Mouse (Mus musculus) lung, embryonic 16.5 days (tissue): ENCODE measurements at regions not wholly inside any gene's neighbourhood (a gene's known extent, or its start where the extent isn't known, plus 50 kb on each side); places are given as distances from the start of the nearest gene placed in this dataset.

Experiments used
- ATAC-seq: fragments of 200-750 bp; cut with Nextera tagmentation; 2 replicates; pipeline ENCODE4 v1.8.0; 2017; ENCODE audit warnings: low read depth, mild to moderate bottlenecking, moderate library complexity
- H3K27ac ChIP-seq: fragments of 300-500 bp; sonication (generic); 2 replicates; pipeline ENCODE4 v1.5.1; 2014; ENCODE audit warnings: mild to moderate bottlenecking, control low read depth, low read length
- H3K27me3 ChIP-seq: fragments of 300-500 bp; sonication (generic); 2 replicates; pipeline ENCODE4 v1.6.1; 2014; ENCODE audit warnings: low read depth, low read length, mixed read lengths; ENCODE audit not compliant: control insufficient read depth, insufficient read depth
- H3K36me3 ChIP-seq: fragments of 300-500 bp; sonication (generic); 2 replicates; pipeline ENCODE4 v1.6.1; 2014; ENCODE audit warnings: low read length; ENCODE audit not compliant: control insufficient read depth, insufficient read depth
- H3K4me1 ChIP-seq: fragments of 300-500 bp; sonication (generic); replicated peaks from 2 replicates; pipeline ENCODE4 v1.6.1; 2014; ENCODE audit warnings: low read length, mixed read lengths; ENCODE audit not compliant: control insufficient read depth, insufficient read depth
- H3K4me2 ChIP-seq: fragments of 300-500 bp; sonication (generic); 2 replicates; pipeline ENCODE4 v1.6.1; 2014; ENCODE audit warnings: low read depth, low read length, control low read depth
- H3K4me3 ChIP-seq: fragments of 300-500 bp; sonication (generic); 2 replicates; pipeline ENCODE4 v1.5.1; 2014; ENCODE audit warnings: mild to moderate bottlenecking, low read length, control low read depth
- H3K9ac ChIP-seq: fragments of 300-500 bp; sonication (generic); 2 replicates; pipeline ENCODE4 v1.6.1; 2014; ENCODE audit warnings: low read length, control low read depth
- H3K9me3 ChIP-seq: fragments of 300-500 bp; sonication (generic); 2 replicates; pipeline ENCODE4 v1.6.1; 2016; ENCODE audit warnings: low read length; ENCODE audit not compliant: control insufficient read depth
- WGBS: fragments of 180-500 bp; shearing (Covaris S2); extraction: QIAGEN DNeasy Blood & Tissue Kit; methylation state at CpG from one replicate; pipeline ENCODE4 v1.1.7; 2014; 5-methylcytosine and 5-hydroxymethylcytosine counted together

GRCm38 (mm10) chr13:37660083-37660482 is 118.1 kb upstream of the Rreb1 start:
- no peaks in the 10 kb centered on the region; the same call in 1 of the 2 replicates for H3K4me1 ChIP-seq
- H3K36me3 ChIP-seq: no peaks in the 10 kb centered on the region
- no peak for ATAC-seq
- H3K27ac ChIP-seq: no peak overlapping the region
- 82% methylated on average over 4 of the region's 4 CpGs for WGBS
- H3K4me3 ChIP-seq: no peak overlapping the region
- H3K9ac ChIP-seq: no peak overlapping the region
- no peaks in the 10 kb centered on the region for H3K9me3 ChIP-seq
- H3K27me3 ChIP-seq: no peaks in the 10 kb centered on the region
- no peak overlapping the region for H3K4me2 ChIP-seq

- no peaks in the 10 kb centered on the region; the same call in 1 of the 2 replicates for H3K4me1 ChIP-seq
- no peak overlapping the region for H3K9ac ChIP-seq
- H3K27ac ChIP-seq: no peak overlapping the region
- no peaks in the 10 kb centered on the region for H3K9me3 ChIP-seq
- no peak for ATAC-seq
- no peaks in the 10 kb centered on the region for H3K36me3 ChIP-seq
- no peak overlapping the region for H3K4me3 ChIP-seq
- H3K27me3 ChIP-seq: no peaks in the 10 kb centered on the region
- no peak overlapping the region for H3K4me2 ChIP-seq
These were observed 117.5 kb upstream of the Rreb1 start for GRCm38 (mm10) chr13:37660668-37661067.

GRCm38 (mm10) chr13:37664116-37664515 is 114.1 kb upstream of the Rreb1 start:
- H3K27me3 ChIP-seq: no peaks in the 10 kb centered on the region
- H3K4me2 ChIP-seq: no peak overlapping the region
- 56% methylated on average over 2 of the region's 2 CpGs for WGBS
- no peak for ATAC-seq
- H3K4me1 ChIP-seq: peaks cover 7% of the 10 kb centered on the region; the same call in 1 of the 2 replicates
- H3K9me3 ChIP-seq: no peaks in the 10 kb centered on the region
- H3K9ac ChIP-seq: no peak overlapping the region
- no peak overlapping the region for H3K27ac ChIP-seq
- H3K36me3 ChIP-seq: no peaks in the 10 kb centered on the region
- H3K4me3 ChIP-seq: no peak overlapping the region

- Histone ChIP-seq H3K9me3 (no peaks in the 10 kb centered on the region), H3K36me3 (no peaks in the 10 kb centered on the region), H3K27me3 (no peaks in the 10 kb centered on the region), H3K4me2 (peak overlapping the region; percentile 9), H3K27ac (peak overlapping the region; percentile 84), H3K4me3 (no peak overlapping the region), H3K4me1 (peaks cover 7% of the 10 kb centered on the region; the same call in 1 of the 2 replicates), H3K9ac (no peak overlapping the region)
- peak; percentile 81 for ATAC-seq
- 40% methylated on average over 22 of the region's 22 CpGs for WGBS
These were observed 111.8 kb upstream of the Rreb1 start for GRCm38 (mm10) chr13:37666207-37667003.

GRCm38 (mm10) chr13:37667386-37667785 is 110.8 kb upstream of the Rreb1 start:
- H3K27me3 ChIP-seq: no peaks in the 10 kb centered on the region
- no peak overlapping the region for H3K9ac ChIP-seq
- no peaks in the 10 kb centered on the region for H3K9me3 ChIP-seq
- no peak overlapping the region for H3K4me3 ChIP-seq
- H3K27ac ChIP-seq: peak overlapping the region; percentile 87
- peaks cover 7% of the 10 kb centered on the region; the same call in 1 of the 2 replicates for H3K4me1 ChIP-seq
- no peak overlapping the region for H3K4me2 ChIP-seq
- no peaks in the 10 kb centered on the region for H3K36me3 ChIP-seq
- peak; percentile 74 for ATAC-seq
- 8% methylated on average over 4 of the region's 4 CpGs for WGBS

- no peaks in the 10 kb centered on the region for H3K9me3 ChIP-seq
- no peak overlapping the region for H3K4me3 ChIP-seq
- H3K27me3 ChIP-seq: no peaks in the 10 kb centered on the region
- ATAC-seq: peak; percentile 60
- peaks cover 7% of the 10 kb centered on the region; the same call in 1 of the 2 replicates for H3K4me1 ChIP-seq
- WGBS: 50% methylated on average over 5 of the region's 5 CpGs
- no peaks in the 10 kb centered on the region for H3K36me3 ChIP-seq
- H3K27ac ChIP-seq: peak overlapping the region; percentile 83
- H3K4me2 ChIP-seq: no peak overlapping the region
- H3K9ac ChIP-seq: no peak overlapping the region
These were observed 110.3 kb upstream of the Rreb1 start for GRCm38 (mm10) chr13:37667871-37668270.

- H3K36me3 ChIP-seq: no peaks in the 10 kb centered on the region
- H3K4me3 ChIP-seq: no peak overlapping the region
- H3K9ac ChIP-seq: no peak overlapping the region
- H3K27ac ChIP-seq: no peak overlapping the region
- no peak for ATAC-seq
- H3K4me1 ChIP-seq: peaks cover 12% of the 10 kb centered on the region
- 74% methylated on average over 5 of the region's 5 CpGs for WGBS
- no peaks in the 10 kb centered on the region for H3K27me3 ChIP-seq
- no peaks in the 10 kb centered on the region for H3K9me3 ChIP-seq
- H3K4me2 ChIP-seq: no peak overlapping the region
These were observed 107.1 kb upstream of the Rreb1 start for GRCm38 (mm10) chr13:37671109-37671508.

GRCm38 (mm10) chr13:37674676-37675350 is 103.4 kb upstream of the Rreb1 start:
- Histone ChIP-seq H3K36me3 (no peaks in the 10 kb centered on the region), H3K4me2 (no peak overlapping the region), H3K27me3 (no peaks in the 10 kb centered on the region), H3K27ac (no peak overlapping the region), H3K4me1 (peaks cover 5% of the 10 kb centered on the region; the same call in 1 of the 2 replicates), H3K9ac (no peak overlapping the region), H3K4me3 (no peak overlapping the region), H3K9me3 (no peaks in the 10 kb centered on the region)
- peak; percentile 56; the same call in 1 of the 2 replicates for ATAC-seq
- 43% methylated on average over 12 of the region's 12 CpGs for WGBS

- no peaks in the 10 kb centered on the region for H3K27me3 ChIP-seq
- ATAC-seq: no peak
- 86% methylated on average over 3 of the region's 3 CpGs for WGBS
- no peak overlapping the region for H3K4me3 ChIP-seq
- no peak overlapping the region for H3K9ac ChIP-seq
- H3K27ac ChIP-seq: no peak overlapping the region
- peaks cover 5% of the 10 kb centered on the region; the same call in 1 of the 2 replicates for H3K4me1 ChIP-seq
- no peaks in the 10 kb centered on the region for H3K36me3 ChIP-seq
- H3K4me2 ChIP-seq: no peak overlapping the region
- H3K9me3 ChIP-seq: no peaks in the 10 kb centered on the region
These were observed 102.5 kb upstream of the Rreb1 start for GRCm38 (mm10) chr13:37675718-37676117.
